8 mouse cellular contexts compared by ENCODE assay signal in the genomic region with DNA sequence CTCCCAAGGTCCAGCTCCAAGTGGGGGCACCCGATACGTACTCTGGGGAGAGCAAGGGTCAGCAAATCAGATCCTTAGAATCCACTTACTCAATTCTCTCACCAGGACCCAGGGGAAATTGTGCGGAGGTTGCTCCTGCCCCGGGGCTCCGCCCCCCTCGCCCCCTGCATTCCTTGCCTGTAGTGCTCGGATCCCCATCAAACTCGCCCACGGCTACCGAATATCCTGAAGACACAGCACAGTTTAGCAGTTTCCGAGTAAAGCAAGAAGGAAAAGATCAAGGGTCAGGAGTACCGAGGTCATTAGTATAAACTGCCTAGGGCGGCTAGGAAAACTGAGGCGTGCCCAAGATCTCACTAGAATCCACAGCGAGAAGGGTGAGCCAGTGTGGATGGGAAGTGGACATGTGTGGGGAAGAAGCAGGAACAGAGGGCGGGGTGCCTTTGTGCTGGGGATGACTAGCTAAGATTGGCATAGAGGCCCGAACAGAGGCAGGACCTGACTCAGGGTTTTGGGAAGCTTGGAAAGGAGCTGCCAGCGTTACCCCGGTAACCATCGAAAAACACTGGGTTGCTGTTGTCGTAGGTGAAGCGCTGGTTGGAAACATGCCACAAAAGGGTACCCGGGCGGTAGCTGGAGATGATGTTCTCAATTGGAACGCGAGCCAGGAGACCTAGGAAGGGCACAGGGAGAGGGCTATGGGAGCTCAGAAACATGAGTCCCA. TPM values are rescaled to one million over a fixed set of nuclear protein-coding genes. Genes with fewer than 3 reads are reported as not detected.
A peak's percentile ranks its signal among the peaks of the same experiment; 100 is the strongest.
DNase-seq lines count a peak whose midpoint lies in the region; ATAC-seq lines count a peak whose summit lies in the region.

No protein-coding gene starts in this region.

- no peak overlapping the region for H3K9ac ChIP-seq in intestine, embryonic 16.5 days (ENCODE audit: low read depth, low read length)
- H3K9ac ChIP-seq in midbrain, embryonic 13.5 days (replicated peaks), result peak overlapping the region; percentile 37; the same call in 1 of the 2 replicates

- peaks cover 32% of the 10 kb centered on the region for H3K4me1 ChIP-seq in embryonic facial prominence, embryonic 10.5 days
- peaks cover 20% of the 10 kb centered on the region for H3K4me1 ChIP-seq in intestine, embryonic 16.5 days (ENCODE audit: control insufficient read depth, insufficient read depth, low read length)
- peaks cover 23% of the 10 kb centered on the region for H3K4me1 ChIP-seq in midbrain, embryonic 13.5 days (replicated peaks)

- H3K4me2 ChIP-seq in intestine, embryonic 16.5 days (ENCODE audit: low read depth, low read length), result peak overlapping the region; percentile 14; the same call in 1 of the 2 replicates
- H3K4me2 ChIP-seq in midbrain, embryonic 13.5 days (replicated peaks), result peak overlapping the region; percentile 25; the same call in 1 of the 2 replicates

- ATAC-seq in intestine, embryonic 16.5 days, result 0 out of 2 replicates have a peak, but pooled peaks have one; percentile 9
- 0 out of 2 replicates have a peak, but pooled peaks have one; percentile 2 for ATAC-seq in midbrain, embryonic 13.5 days

- DNase-seq in adrenal gland, adult (ENCODE audit: inconsistent age in 2 of 2, low spot score in 1 of 2), result peak; percentile 84 to 91
- DNase-seq in embryonic facial prominence, embryonic 10.5 days (ENCODE audit: low spot score), result peak; percentile 62
- DNase-seq in heart, adult 11 months, result peak; percentile 98
- DNase-seq in left cerebral cortex, postnatal 25 days (ENCODE audit: low spot score in 2 of 2), result peak; percentile 69 to 84
- peak; percentile 58 for DNase-seq in testis, postnatal 14 days (ENCODE audit: low spot score)
- DNase-seq in spleen, adult 12 weeks (ENCODE audit: low spot score), result no peak

- intact Hi-C loops in left cerebral cortex, postnatal 25 days (cut with DNase I), result no loop called here

- H3K4me3 ChIP-seq in embryonic facial prominence, embryonic 10.5 days, result peak overlapping the region; percentile 21; the same call in 1 of the 2 replicates
- no peak overlapping the region for H3K4me3 ChIP-seq in intestine, embryonic 16.5 days (ENCODE audit: low read length)
- no peak overlapping the region for H3K4me3 ChIP-seq in midbrain, embryonic 13.5 days (replicated peaks)

- WGBS in embryonic facial prominence, embryonic 10.5 days, result 5% methylated on average over 26 of the region's 26 CpGs
- WGBS in intestine, embryonic 16.5 days, result 13% methylated on average over 26 of the region's 26 CpGs
- WGBS in midbrain, embryonic 13.5 days, result 9% methylated on average over 26 of the region's 26 CpGs

- H3K9me3 ChIP-seq in embryonic facial prominence, embryonic 10.5 days, result no peaks in the 10 kb centered on the region
- H3K9me3 ChIP-seq in intestine, embryonic 16.5 days (ENCODE audit: control insufficient read depth, low read length), result no peaks in the 10 kb centered on the region
- no peaks in the 10 kb centered on the region for H3K9me3 ChIP-seq in midbrain, embryonic 13.5 days

- no peaks in the 10 kb centered on the region for H3K36me3 ChIP-seq in embryonic facial prominence, embryonic 10.5 days (replicated peaks)
- H3K36me3 ChIP-seq in intestine, embryonic 16.5 days (ENCODE audit: control insufficient read depth, insufficient read depth, low read length), result no peaks in the 10 kb centered on the region
- H3K36me3 ChIP-seq in midbrain, embryonic 13.5 days, result no peaks in the 10 kb centered on the region

- H3K27ac ChIP-seq in embryonic facial prominence, embryonic 10.5 days (replicated peaks), result no peak overlapping the region; the same call in 1 of the 2 replicates
- H3K27ac ChIP-seq in intestine, embryonic 16.5 days (ENCODE audit: low read length), result no peak overlapping the region
- no peak overlapping the region for H3K27ac ChIP-seq in midbrain, embryonic 13.5 days

- peaks cover 65% of the 10 kb centered on the region for H3K27me3 ChIP-seq in embryonic facial prominence, embryonic 10.5 days (replicated peaks; ENCODE audit: low read depth, poor library complexity, severe bottlenecking)
- H3K27me3 ChIP-seq in intestine, embryonic 16.5 days (replicated peaks; ENCODE audit: control insufficient read depth, insufficient read depth, low read length), result peaks cover 3% of the 10 kb centered on the region; the same call in 1 of the 2 replicates
- H3K27me3 ChIP-seq in midbrain, embryonic 13.5 days, result peaks cover 17% of the 10 kb centered on the region

RNA-seq across cellular contexts. Expression of gene Itga2b, which starts 4.0 kb away (rescaled TPM):
- polyA plus RNA-seq in embryonic facial prominence, embryonic 10.5 days (2016; fragmentation: Nextera tagmentation; extraction: Ambion mirVana), result 3.9 and 6.5 TPM in 2 replicates
- polyA plus RNA-seq in intestine, embryonic 16.5 days (2015; fragmentation: Nextera tagmentation; extraction: Ambion mirVana), result 3.1 and 3.7 TPM in 2 replicates
- total RNA-seq in left cerebral cortex, postnatal 25 days (2021), result 1 to 10 TPM; 2.2 to 3.5 TPM
- 4.9 and 6.0 TPM in 2 replicates for polyA plus RNA-seq in midbrain, embryonic 13.5 days (2015; fragmentation: Nextera tagmentation; extraction: Ambion mirVana)

RNA-seq across cellular contexts. Expression of gene Fam171a2, which starts 18.4 kb away (rescaled TPM):
- polyA plus RNA-seq in embryonic facial prominence, embryonic 10.5 days (2016; fragmentation: Nextera tagmentation; extraction: Ambion mirVana), result 3.4 and 3.7 TPM in 2 replicates
- 0.86 and 1.8 TPM in 2 replicates for polyA plus RNA-seq in intestine, embryonic 16.5 days (2015; fragmentation: Nextera tagmentation; extraction: Ambion mirVana)
- 100 to 1,000 TPM; 108 to 120 TPM for total RNA-seq in left cerebral cortex, postnatal 25 days (2021)
- 10.9 and 18.4 TPM in 2 replicates for polyA plus RNA-seq in midbrain, embryonic 13.5 days (2015; fragmentation: Nextera tagmentation; extraction: Ambion mirVana)

RNA-seq across cellular contexts. Expression of gene Grn, which starts 35.8 kb away (rescaled TPM):
- 79.4 and 87.3 TPM in 2 replicates for polyA plus RNA-seq in embryonic facial prominence, embryonic 10.5 days (2016; fragmentation: Nextera tagmentation; extraction: Ambion mirVana)
- 221 and 245 TPM in 2 replicates for polyA plus RNA-seq in intestine, embryonic 16.5 days (2015; fragmentation: Nextera tagmentation; extraction: Ambion mirVana)
- total RNA-seq in left cerebral cortex, postnatal 25 days (2021), result 10 to 100 TPM; 58.3 to 71.3 TPM
- polyA plus RNA-seq in midbrain, embryonic 13.5 days (2015; fragmentation: Nextera tagmentation; extraction: Ambion mirVana), result 57.4 and 61.8 TPM in 2 replicates

RNA-seq across cellular contexts. Expression of gene Slc25a39, which starts 58.1 kb away (rescaled TPM):
- 229 and 241 TPM in 2 replicates for polyA plus RNA-seq in embryonic facial prominence, embryonic 10.5 days (2016; fragmentation: Nextera tagmentation; extraction: Ambion mirVana)
- polyA plus RNA-seq in intestine, embryonic 16.5 days (2015; fragmentation: Nextera tagmentation; extraction: Ambion mirVana), result 366 and 376 TPM in 2 replicates
- 10 to 100 TPM; 58.8 to 64.8 TPM for total RNA-seq in left cerebral cortex, postnatal 25 days (2021)
- polyA plus RNA-seq in midbrain, embryonic 13.5 days (2015; fragmentation: Nextera tagmentation; extraction: Ambion mirVana), result 141 and 154 TPM in 2 replicates
